Mouse (Mus musculus): ENCODE data around the gene Trpc3. TPM values are rescaled to one million over a fixed set of nuclear protein-coding genes. Genes with fewer than 3 reads are reported as not detected.
A peak's percentile ranks its signal among the peaks of the same experiment; 100 is the strongest.
"Not testable (repeated sequence)": the region's sequence is repeated elsewhere in the genome, so short reads cannot be mapped to it uniquely, and the experiment has no call there.

The Trpc3 gene
- polyA plus RNA-seq (2011; ENCODE audit: insufficient read length, low read depth, missing spikeins): 0.60 TPM in 1 of 2 replicates, not detected in the other

- H3K27ac ChIP-seq (ENCODE audit: insufficient read depth, low read length): no peak within 1 kb of the TSS
- H3K4me3 ChIP-seq (ENCODE audit: insufficient read depth, low read length): peak within 1 kb of the TSS; percentile 38
- H3K4me1 ChIP-seq (ENCODE audit: control insufficient read depth, insufficient read depth, low read length): no peaks in the 10 kb centered on the region
- peak; percentile 10; the same call in 1 of the 2 replicates for TF ChIP-seq CTCF (IDR thresholded peaks at IDR 0.05; ENCODE audit: borderline replicate concordance, insufficient read depth, low read length)
- TF ChIP-seq POLR2A (IDR thresholded peaks at IDR 0.05; ENCODE audit: low read depth, low read length): no peak
Observed at GRCm38 (mm10) chr3:36689392-36690291, at the start of gene Trpc3. TSS of gene Trpc3 (minus strand) at chr3:36690167.

- H3K27ac ChIP-seq (ENCODE audit: insufficient read depth, low read length): no peak overlapping the region
- H3K4me1 ChIP-seq (ENCODE audit: control insufficient read depth, insufficient read depth, low read length): no peaks in the 10 kb centered on the region
- H3K4me3 ChIP-seq (ENCODE audit: insufficient read depth, low read length): no peak overlapping the region
- TF ChIP-seq CTCF (IDR thresholded peaks at IDR 0.05; ENCODE audit: borderline replicate concordance, insufficient read depth, low read length) (no peak), POLR2A (IDR thresholded peaks at IDR 0.05; ENCODE audit: low read depth, low read length) (no peak)
Observed at GRCm38 (mm10) chr3:36738071-36738470, 48.1 kb upstream of the Trpc3 start.

- H3K27ac ChIP-seq (ENCODE audit: insufficient read depth, low read length): no peak overlapping the region
- TF ChIP-seq CTCF (IDR thresholded peaks at IDR 0.05; ENCODE audit: borderline replicate concordance, insufficient read depth, low read length): no peak
- TF ChIP-seq POLR2A (IDR thresholded peaks at IDR 0.05; ENCODE audit: low read depth, low read length): no peak
- no peaks in the 10 kb centered on the region for H3K4me1 ChIP-seq (ENCODE audit: control insufficient read depth, insufficient read depth, low read length)
- no peak overlapping the region for H3K4me3 ChIP-seq (ENCODE audit: insufficient read depth, low read length)
Observed at GRCm38 (mm10) chr3:36733075-36733474, 43.1 kb upstream of the Trpc3 start.

- no peak for TF ChIP-seq POLR2A (IDR thresholded peaks at IDR 0.05; ENCODE audit: low read depth, low read length)
- TF ChIP-seq CTCF (IDR thresholded peaks at IDR 0.05; ENCODE audit: borderline replicate concordance, insufficient read depth, low read length): no peak
Observed at GRCm38 (mm10) chr3:36726545-36726944, 36.6 kb upstream of the Trpc3 start.

GRCm38 (mm10) chr3:36721850-36722249, 31.9 kb upstream of the Trpc3 start:
- Histone ChIP-seq H3K4me3 (ENCODE audit: insufficient read depth, low read length) (no peak overlapping the region), H3K4me1 (ENCODE audit: control insufficient read depth, insufficient read depth, low read length) (no peaks in the 10 kb centered on the region), H3K27ac (ENCODE audit: insufficient read depth, low read length) (no peak overlapping the region)
- TF ChIP-seq POLR2A (IDR thresholded peaks at IDR 0.05; ENCODE audit: low read depth, low read length): no peak
- TF ChIP-seq CTCF (IDR thresholded peaks at IDR 0.05; ENCODE audit: borderline replicate concordance, insufficient read depth, low read length): no peak

More at GRCm38 (mm10) chr3:36726545-36726944, 36.6 kb upstream of the Trpc3 start:
- no peaks in the 10 kb centered on the region for H3K4me1 ChIP-seq (ENCODE audit: control insufficient read depth, insufficient read depth, low read length)
- no peak overlapping the region for H3K27ac ChIP-seq (ENCODE audit: insufficient read depth, low read length)
- H3K4me3 ChIP-seq (ENCODE audit: insufficient read depth, low read length): no peak overlapping the region

GRCm38 (mm10) chr3:36709521-36709920, 19.6 kb upstream of the Trpc3 start:
- no peak for TF ChIP-seq CTCF (IDR thresholded peaks at IDR 0.05; ENCODE audit: borderline replicate concordance, insufficient read depth, low read length)
- TF ChIP-seq POLR2A (IDR thresholded peaks at IDR 0.05; ENCODE audit: low read depth, low read length): no peak
- H3K4me1 ChIP-seq (ENCODE audit: control insufficient read depth, insufficient read depth, low read length): no peaks in the 10 kb centered on the region
- no peak overlapping the region for H3K27ac ChIP-seq (ENCODE audit: insufficient read depth, low read length)
- no peak overlapping the region for H3K4me3 ChIP-seq (ENCODE audit: insufficient read depth, low read length)

GRCm38 (mm10) chr3:36690292-36690650, 304 bp upstream of the Trpc3 start:
- Histone ChIP-seq H3K4me3 (ENCODE audit: insufficient read depth, low read length) (peak overlapping the region; percentile 38), H3K27ac (ENCODE audit: insufficient read depth, low read length) (no peak overlapping the region), H3K4me1 (ENCODE audit: control insufficient read depth, insufficient read depth, low read length) (no peaks in the 10 kb centered on the region)
- TF ChIP-seq POLR2A (IDR thresholded peaks at IDR 0.05; ENCODE audit: low read depth, low read length) (no peak), CTCF (IDR thresholded peaks at IDR 0.05; ENCODE audit: borderline replicate concordance, insufficient read depth, low read length) (no peak)

- Histone ChIP-seq H3K27ac (ENCODE audit: insufficient read depth, low read length) (no peak overlapping the region), H3K4me3 (ENCODE audit: insufficient read depth, low read length) (0 out of 2 replicates have a peak overlapping the region, but pooled peaks have one; percentile 24), H3K4me1 (ENCODE audit: control insufficient read depth, insufficient read depth, low read length) (no peaks in the 10 kb centered on the region)
- TF ChIP-seq CTCF (IDR thresholded peaks at IDR 0.05; ENCODE audit: borderline replicate concordance, insufficient read depth, low read length) (peak; percentile 69), POLR2A (IDR thresholded peaks at IDR 0.05; ENCODE audit: low read depth, low read length) (no peak)
Observed at GRCm38 (mm10) chr3:36688874-36689273, 1.1 kb downstream of the Trpc3 start.

GRCm38 (mm10) chr3:36675822-36676221, 14.1 kb downstream of the Trpc3 start:
- TF ChIP-seq POLR2A (IDR thresholded peaks at IDR 0.05; ENCODE audit: low read depth, low read length): no peak
- no peak for TF ChIP-seq CTCF (IDR thresholded peaks at IDR 0.05; ENCODE audit: borderline replicate concordance, insufficient read depth, low read length)
- no peak overlapping the region for H3K4me3 ChIP-seq (ENCODE audit: insufficient read depth, low read length)
- H3K4me1 ChIP-seq (ENCODE audit: control insufficient read depth, insufficient read depth, low read length): no peaks in the 10 kb centered on the region
- H3K27ac ChIP-seq (ENCODE audit: insufficient read depth, low read length): no peak overlapping the region

GRCm38 (mm10) chr3:36667814-36668213, 22.2 kb downstream of the Trpc3 start:
- TF ChIP-seq CTCF (IDR thresholded peaks at IDR 0.05; ENCODE audit: borderline replicate concordance, insufficient read depth, low read length) (no peak), POLR2A (IDR thresholded peaks at IDR 0.05; ENCODE audit: low read depth, low read length) (no peak)
- H3K4me3 ChIP-seq (ENCODE audit: insufficient read depth, low read length): no peak overlapping the region
- H3K27ac ChIP-seq (ENCODE audit: insufficient read depth, low read length): no peak overlapping the region
- no peaks in the 10 kb centered on the region for H3K4me1 ChIP-seq (ENCODE audit: control insufficient read depth, insufficient read depth, low read length)

GRCm38 (mm10) chr3:36645245-36645559, 44.8 kb downstream of the Trpc3 start:
- H3K4me3 ChIP-seq (ENCODE audit: insufficient read depth, low read length); H3K4me1 ChIP-seq (ENCODE audit: control insufficient read depth, insufficient read depth, low read length); H3K27ac ChIP-seq (ENCODE audit: insufficient read depth, low read length): not testable (repeated sequence)

Measured in embryonic fibroblast, embryonic 13.5 days (primary cell).